Mouse (Mus musculus) liver, embryonic 16.5 days (tissue): ENCODE measurements around the gene Gprin3. TPM values are rescaled to one million over a fixed set of nuclear protein-coding genes. Genes with fewer than 3 reads are reported as not detected.

Experiments
- ATAC-seq: fragments of 200-750 bp; cut with Nextera tagmentation; 2 replicates; pipeline ENCODE4 v1.8.0; 2017; ENCODE audit warnings: low read depth, mild to moderate bottlenecking, moderate number of reproducible peaks, moderate library complexity
- H3K27ac ChIP-seq: fragments of 300-500 bp; sonication (generic); 2 replicates; pipeline ENCODE4 v1.5.1; 2014; ENCODE audit warnings: mild to moderate bottlenecking, low read length
- H3K27me3 ChIP-seq: fragments of 300-500 bp; sonication (generic); 2 replicates; pipeline ENCODE4 v1.6.1; 2014; ENCODE audit warnings: low read depth, low read length, mixed read lengths; ENCODE audit not compliant: control insufficient read depth, insufficient read depth
- H3K36me3 ChIP-seq: fragments of 300-500 bp; sonication (generic); 2 replicates; pipeline ENCODE4 v1.6.1; 2014; ENCODE audit warnings: mild to moderate bottlenecking; ENCODE audit not compliant: control insufficient read depth, insufficient read depth
- H3K4me1 ChIP-seq: fragments of 300-500 bp; sonication (generic); 2 replicates; pipeline ENCODE4 v1.6.1; 2014; ENCODE audit warnings: low read depth, low read length, mixed read lengths; ENCODE audit not compliant: control insufficient read depth
- H3K4me2 ChIP-seq: fragments of 300-500 bp; sonication (generic); 2 replicates; pipeline ENCODE4 v1.6.1; 2014; ENCODE audit warnings: low read depth, low read length, mixed read lengths
- H3K4me3 ChIP-seq: fragments of 300-500 bp; sonication (generic); 2 replicates; pipeline ENCODE4 v1.5.1; 2014; ENCODE audit warnings: low read depth, mild to moderate bottlenecking, low read length
- H3K9ac ChIP-seq: fragments of 300-500 bp; sonication (generic); 2 replicates; pipeline ENCODE4 v1.6.1; 2014; ENCODE audit warnings: low read depth, low read length
- H3K9me3 ChIP-seq: fragments of 300-500 bp; sonication (generic); replicated peaks from 2 replicates; pipeline ENCODE4 v1.6.1; 2016; ENCODE audit warnings: low read length; ENCODE audit not compliant: control insufficient read depth
- WGBS: fragments of 180-500 bp; shearing (Covaris S2); extraction: QIAGEN DNeasy Blood & Tissue Kit; methylation state at CpG from one replicate; pipeline ENCODE4 v1.1.7; 2014; ENCODE audit not compliant: insufficient replicate concordance; 5-methylcytosine and 5-hydroxymethylcytosine counted together
- polyA plus RNA-seq: library from polyadenylated mRNA; unstranded; fragments of >200 nt; fragmentation: Nextera tagmentation; extraction: Ambion mirVana; gene quantifications from 2 replicates; pipeline ENCODE4 v1.2.1, GENCODE M21; 2015

Gene Gprin3
- polyA plus RNA-seq, 1 experiment from 2014 or later, result 0.37 TPM

DNA sequence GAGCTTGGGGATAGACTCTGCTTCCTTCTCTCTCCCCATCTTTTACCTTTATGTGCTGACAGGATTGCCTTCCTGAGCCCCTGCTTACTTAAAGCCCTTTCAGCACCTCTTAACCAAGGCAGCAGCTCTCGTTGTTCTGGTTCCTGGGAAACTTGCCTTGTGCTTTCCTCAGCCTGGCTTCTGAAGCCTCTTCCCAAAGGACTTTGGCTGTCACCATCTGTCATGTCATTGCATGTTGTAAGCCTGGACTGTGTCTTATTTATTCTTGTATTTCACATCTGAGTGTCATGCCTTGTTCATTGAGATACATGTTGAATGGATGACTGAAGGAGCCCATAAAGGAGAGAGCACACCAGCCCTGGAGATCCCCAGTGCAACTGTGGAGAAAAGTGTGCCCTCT lies 2.3 kb downstream of the Gprin3 start:
- ATAC-seq, result no peak
- H3K9me3 ChIP-seq, result no peaks in the 10 kb centered on the region
- no peak overlapping the region for H3K4me2 ChIP-seq
- H3K4me1 ChIP-seq, result no peaks in the 10 kb centered on the region; the same call in 1 of the 2 replicates
- H3K27ac ChIP-seq, result no peak overlapping the region
- no peak overlapping the region for H3K4me3 ChIP-seq
- no peaks in the 10 kb centered on the region for H3K36me3 ChIP-seq
- WGBS, result 24% methylated on average over 1 of the region's 1 CpGs
- H3K9ac ChIP-seq, result no peak overlapping the region
- no peaks in the 10 kb centered on the region for H3K27me3 ChIP-seq

DNA sequence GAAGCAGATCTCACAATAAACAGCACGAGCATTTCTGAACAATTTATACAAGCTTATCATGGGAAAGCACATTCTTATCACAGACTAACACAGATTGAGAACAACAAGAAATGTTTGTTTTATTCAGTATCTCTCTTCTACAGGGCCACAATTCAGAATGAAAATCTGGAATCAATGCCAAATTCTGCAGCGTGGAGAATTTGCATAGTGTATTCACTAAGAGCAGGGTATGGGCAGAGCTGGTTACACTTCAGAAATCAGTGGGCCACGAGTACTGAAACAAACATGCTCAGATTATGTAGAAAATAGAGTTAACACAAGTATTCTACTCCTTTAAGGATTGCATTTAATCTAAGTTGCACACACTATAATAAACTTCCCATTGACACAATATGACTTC lies 6.8 kb downstream of the Gprin3 start:
- Histone ChIP-seq H3K4me1 (no peaks in the 10 kb centered on the region; the same call in 1 of the 2 replicates), H3K27ac (no peak overlapping the region), H3K36me3 (no peaks in the 10 kb centered on the region), H3K9ac (no peak overlapping the region), H3K27me3 (no peaks in the 10 kb centered on the region), H3K4me3 (no peak overlapping the region), H3K9me3 (no peaks in the 10 kb centered on the region), H3K4me2 (no peak overlapping the region)
- WGBS, result 26% methylated on average over 3 of the region's 3 CpGs
- ATAC-seq, result no peak

DNA sequence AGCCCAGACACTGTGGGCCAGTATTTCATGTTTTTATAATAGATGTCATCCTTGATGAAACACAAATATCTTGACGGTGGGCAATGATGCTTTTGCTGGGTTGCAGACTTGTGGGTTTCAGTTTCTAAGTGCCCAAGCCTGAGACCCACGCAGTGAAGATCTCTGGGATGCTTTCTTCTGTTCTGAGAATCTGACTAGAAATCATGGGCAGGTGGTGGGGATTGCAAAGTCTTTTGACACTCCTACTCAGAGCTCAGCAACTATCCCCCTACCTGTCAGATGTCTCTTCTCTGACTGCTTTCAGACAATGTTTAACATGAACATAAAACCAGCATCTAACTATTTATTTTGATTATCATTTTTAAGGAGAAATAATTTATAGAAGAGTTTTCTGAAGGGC lies 7.4 kb downstream of the Gprin3 start:
- H3K4me1 ChIP-seq, result no peaks in the 10 kb centered on the region; the same call in 1 of the 2 replicates
- no peak overlapping the region for H3K27ac ChIP-seq
- H3K4me2 ChIP-seq, result no peak overlapping the region
- H3K9ac ChIP-seq, result no peak overlapping the region
- 51% methylated on average over 2 of the region's 2 CpGs for WGBS
- no peaks in the 10 kb centered on the region for H3K9me3 ChIP-seq
- H3K4me3 ChIP-seq, result no peak overlapping the region
- no peak for ATAC-seq
- no peaks in the 10 kb centered on the region for H3K36me3 ChIP-seq
- H3K27me3 ChIP-seq, result no peaks in the 10 kb centered on the region

DNA sequence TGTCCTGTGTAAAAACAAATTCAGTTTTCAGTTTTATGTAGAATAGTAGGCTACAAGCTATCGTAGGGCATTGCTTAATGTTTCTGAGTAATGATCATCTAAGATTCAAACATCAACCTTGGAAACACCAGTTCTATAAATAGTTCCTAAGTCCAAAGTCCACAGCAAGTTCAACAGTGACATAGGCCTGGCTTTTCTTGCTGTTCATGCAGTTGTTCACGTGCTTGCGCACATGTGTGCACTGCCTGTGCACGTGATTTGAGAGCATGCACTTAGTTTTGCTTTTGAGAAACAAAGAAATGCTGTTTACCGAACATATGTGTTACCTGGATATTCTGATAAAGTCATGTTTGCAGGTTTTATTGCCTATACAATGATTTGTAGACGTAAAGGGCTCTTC lies 11.3 kb downstream of the Gprin3 start:
- no peak overlapping the region for H3K4me2 ChIP-seq
- no peaks in the 10 kb centered on the region; the same call in 1 of the 2 replicates for H3K4me1 ChIP-seq
- peak; percentile 80 for ATAC-seq
- no peaks in the 10 kb centered on the region for H3K9me3 ChIP-seq
- no peak overlapping the region for H3K4me3 ChIP-seq
- H3K27me3 ChIP-seq, result no peaks in the 10 kb centered on the region
- H3K27ac ChIP-seq, result no peak overlapping the region
- 57% methylated on average over 6 of the region's 6 CpGs for WGBS
- no peaks in the 10 kb centered on the region for H3K36me3 ChIP-seq
- no peak overlapping the region for H3K9ac ChIP-seq

DNA sequence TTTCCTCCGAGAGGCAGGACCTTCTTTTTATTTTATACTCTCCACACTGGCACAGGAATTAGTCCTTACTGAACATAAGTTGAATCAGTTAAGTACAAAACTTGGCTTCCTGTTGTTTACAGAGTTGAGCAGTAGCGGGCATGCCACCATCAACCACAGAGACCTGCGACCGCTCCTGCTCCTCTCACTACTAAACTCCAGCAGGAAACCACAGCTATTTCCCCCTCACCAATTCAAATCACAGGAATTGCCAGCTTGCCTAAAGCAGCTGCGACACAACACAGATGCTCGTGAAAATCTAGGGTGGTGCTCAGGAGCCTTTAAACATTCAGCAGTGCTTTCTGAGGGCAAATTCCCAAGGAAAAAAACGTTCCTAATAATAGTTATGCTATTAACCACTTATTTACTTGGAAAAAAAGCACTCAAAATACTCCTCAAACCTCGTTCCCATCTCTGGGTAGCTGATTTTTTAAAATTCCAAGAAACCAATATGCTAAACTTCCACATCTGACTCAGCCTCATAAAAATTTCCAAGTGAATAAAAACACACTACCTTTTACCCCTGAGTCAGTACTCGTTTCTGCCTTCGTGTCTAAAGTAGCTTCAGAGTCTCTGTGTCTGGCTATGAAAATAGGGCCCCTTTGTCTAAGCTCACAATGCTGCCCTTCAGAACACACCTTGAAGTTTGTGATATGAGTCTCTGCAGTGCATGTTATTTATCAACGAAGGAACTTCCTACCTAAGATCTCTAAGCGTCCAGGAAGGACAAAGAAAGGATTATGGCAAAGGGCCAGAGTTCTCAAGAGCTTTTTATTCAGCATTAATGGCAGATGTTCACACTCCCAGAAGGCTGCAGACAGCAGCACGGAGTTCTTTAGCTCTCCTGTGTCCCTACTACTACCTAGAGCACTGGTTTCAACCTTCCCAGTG lies 13.4 kb downstream of the Gprin3 start:
- no peak for ATAC-seq
- WGBS, result 15% methylated on average over 13 of the region's 13 CpGs
- H3K4me1 ChIP-seq, result no peaks in the 10 kb centered on the region; the same call in 1 of the 2 replicates
- H3K27me3 ChIP-seq, result no peaks in the 10 kb centered on the region
- H3K9me3 ChIP-seq, result no peaks in the 10 kb centered on the region
- H3K36me3 ChIP-seq, result no peaks in the 10 kb centered on the region
- no peak overlapping the region for H3K27ac ChIP-seq
- no peak overlapping the region for H3K4me2 ChIP-seq
- H3K4me3 ChIP-seq, result no peak overlapping the region
- H3K9ac ChIP-seq, result no peak overlapping the region

DNA sequence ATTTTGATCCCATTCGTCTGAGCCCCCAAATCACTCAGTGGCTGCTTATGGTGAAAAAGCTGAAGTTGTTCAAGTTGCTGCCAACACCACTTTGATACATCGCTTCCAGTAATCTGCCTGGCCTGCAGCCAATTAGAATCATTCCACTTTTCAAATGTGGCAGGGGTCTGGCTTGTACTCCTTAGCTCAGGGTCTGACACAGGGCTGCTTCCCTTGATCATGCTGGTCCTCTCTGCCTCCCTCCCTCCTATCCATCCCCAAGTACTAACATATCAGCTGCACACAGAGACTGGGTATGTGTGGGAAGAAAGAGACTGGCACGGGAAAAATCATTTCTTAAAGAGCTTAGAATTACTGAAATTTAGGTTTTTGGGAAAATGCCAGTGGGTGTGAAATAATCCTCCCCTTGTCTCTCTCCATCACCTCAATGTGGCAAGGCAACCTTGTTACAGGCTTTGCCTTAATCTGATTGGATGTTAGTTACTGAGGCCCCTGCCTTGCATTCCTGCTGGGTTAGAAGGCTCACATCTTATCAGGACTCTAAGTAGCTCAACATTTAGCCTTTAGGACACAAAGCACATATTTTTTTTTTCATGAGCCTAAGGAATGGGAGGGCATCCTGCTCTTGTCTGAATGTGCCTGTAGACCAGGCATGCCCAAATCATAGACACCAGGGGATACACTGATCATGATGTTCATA lies 16.9 kb downstream of the Gprin3 start:
- H3K4me1 ChIP-seq, result no peaks in the 10 kb centered on the region
- H3K9ac ChIP-seq, result no peak overlapping the region
- no peak overlapping the region for H3K4me2 ChIP-seq
- no peak overlapping the region for H3K27ac ChIP-seq
- no peak overlapping the region for H3K4me3 ChIP-seq
- H3K36me3 ChIP-seq, result no peaks in the 10 kb centered on the region
- no peak for ATAC-seq
- H3K9me3 ChIP-seq, result no peaks in the 10 kb centered on the region
- no peaks in the 10 kb centered on the region for H3K27me3 ChIP-seq
- WGBS, result 53% methylated on average over 3 of the region's 3 CpGs

DNA sequence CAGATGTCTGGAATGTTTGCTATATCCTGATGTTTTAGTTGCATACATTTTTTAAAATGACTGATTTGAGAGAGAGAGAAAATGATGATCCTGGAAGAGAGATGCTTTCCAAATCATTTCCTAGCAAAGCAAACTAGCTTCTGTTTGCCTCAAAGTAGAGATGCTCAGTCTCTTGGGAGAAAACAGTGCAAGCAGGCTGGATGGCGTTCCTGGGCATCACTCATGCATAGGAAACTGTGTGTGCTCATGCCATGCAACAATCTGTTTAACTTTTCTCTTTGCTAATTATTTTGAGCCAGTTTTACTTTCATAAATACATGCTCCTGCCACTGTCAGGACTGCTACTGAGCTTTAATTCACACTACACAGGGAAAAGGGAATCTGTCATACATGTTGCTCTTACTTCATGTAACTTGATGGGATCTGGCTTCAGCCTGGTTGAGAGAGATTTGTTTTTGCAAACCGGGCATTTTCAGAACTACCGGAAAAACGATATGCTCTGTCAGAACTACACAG lies 18.6 kb downstream of the Gprin3 start:
- Histone ChIP-seq H3K4me2 (no peak overlapping the region), H3K9me3 (no peaks in the 10 kb centered on the region), H3K36me3 (no peaks in the 10 kb centered on the region), H3K27me3 (no peaks in the 10 kb centered on the region), H3K27ac (no peak overlapping the region), H3K4me1 (no peaks in the 10 kb centered on the region), H3K9ac (no peak overlapping the region), H3K4me3 (no peak overlapping the region)
- WGBS, result 70% methylated on average over 4 of the region's 4 CpGs
- ATAC-seq, result no peak

DNA sequence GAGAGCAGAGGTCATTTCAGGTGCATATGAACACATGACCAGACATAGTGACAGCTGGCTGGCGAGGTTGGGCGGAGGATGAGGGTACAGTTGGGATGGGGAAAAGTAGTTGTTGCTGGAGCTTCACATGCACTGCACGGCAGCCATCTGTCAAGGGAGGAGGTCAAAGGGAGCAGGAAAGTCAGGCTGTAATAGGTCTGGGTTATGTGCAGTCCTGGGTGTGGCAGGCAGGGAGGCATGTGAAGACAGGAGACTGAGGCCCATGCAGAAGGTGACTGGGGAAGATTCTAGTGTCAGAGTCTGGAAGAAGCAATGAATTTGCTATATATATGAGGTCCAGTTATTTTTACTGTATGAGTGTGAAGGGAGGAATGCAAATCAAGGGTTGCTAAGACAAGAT lies 35.9 kb downstream of the Gprin3 start:
- Histone ChIP-seq H3K9me3 (no peaks in the 10 kb centered on the region), H3K27me3 (no peaks in the 10 kb centered on the region), H3K27ac (no peak overlapping the region), H3K4me1 (no peaks in the 10 kb centered on the region), H3K9ac (no peak overlapping the region), H3K4me2 (no peak overlapping the region), H3K4me3 (no peak overlapping the region), H3K36me3 (no peaks in the 10 kb centered on the region)
- 56% methylated on average over 3 of the region's 3 CpGs for WGBS
- no peak for ATAC-seq

DNA sequence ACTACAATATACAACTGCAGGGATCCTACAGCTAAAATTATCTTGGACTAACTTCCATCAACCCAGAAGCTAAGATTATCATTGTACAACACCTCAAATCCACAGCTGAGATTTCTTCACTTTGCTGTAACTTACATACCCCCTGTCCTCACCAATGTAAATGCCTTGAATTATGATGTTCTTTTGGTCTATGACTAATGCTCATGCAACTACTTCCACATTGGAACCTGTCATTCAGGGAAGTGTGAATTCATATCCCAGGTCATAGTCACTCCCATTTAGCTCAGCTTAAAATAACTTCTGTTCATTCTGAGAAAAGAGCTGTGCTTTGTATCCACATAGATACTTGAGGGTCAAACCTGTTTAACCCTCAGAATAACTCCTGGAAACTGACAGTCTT lies 60.8 kb downstream of the Gprin3 start:
- H3K4me2 ChIP-seq, result no peak overlapping the region
- H3K27ac ChIP-seq, result no peak overlapping the region
- no peak overlapping the region for H3K4me3 ChIP-seq
- no peaks in the 10 kb centered on the region for H3K4me1 ChIP-seq
- no peaks in the 10 kb centered on the region for H3K9me3 ChIP-seq
- H3K27me3 ChIP-seq, result no peaks in the 10 kb centered on the region
- no peak overlapping the region for H3K9ac ChIP-seq
- no peaks in the 10 kb centered on the region for H3K36me3 ChIP-seq
- no peak for ATAC-seq
